Mouse (Mus musculus) myocyte (in vitro differentiated cells): Measurements from ENCODE around the gene Chst12. TPM values are rescaled to one million over a fixed set of nuclear protein-coding genes. Genes with fewer than 3 reads are reported as not detected.

ENCODE experiments used
- H3K27me3 ChIP-seq: one replicate; pipeline ENCODE4 v1.6.1; 2011; ENCODE audit not compliant: control insufficient read depth, insufficient read depth, insufficient read length
- H3K36me3 ChIP-seq: one replicate; pipeline ENCODE4 v1.6.1; 2011; ENCODE audit not compliant: control insufficient read depth, insufficient read depth
- H3K4me2 ChIP-seq: one replicate; pipeline ENCODE4 v1.6.1; 2011; ENCODE audit warnings: low read depth, control low read depth
- H3K4me3 ChIP-seq: one replicate; pipeline ENCODE4 v1.5.1; 2011; ENCODE audit warnings: mild to moderate bottlenecking, control low read depth, moderate library complexity
- H3K79me2 ChIP-seq: one replicate; pipeline ENCODE4 v1.6.1; 2011; ENCODE audit not compliant: control insufficient read depth, insufficient read depth
- H3ac ChIP-seq: one replicate; pipeline ENCODE4 v1.6.1; 2011; ENCODE audit not compliant: control insufficient read depth, insufficient read length
- CEBPB ChIP-seq: IDR thresholded peaks from 2 replicates; pipeline ENCODE4 v1.6.1; 2011; ENCODE audit warnings: mild to moderate bottlenecking, moderate library complexity; ENCODE audit not compliant: poor library complexity, insufficient read depth, severe bottlenecking
- E2F4 ChIP-seq: IDR thresholded peaks from one replicate; pipeline ENCODE4 v1.6.1; 2011; ENCODE audit warnings: mild to moderate bottlenecking, control low read depth, moderate library complexity; ENCODE audit not compliant: insufficient read depth
- MAX ChIP-seq: IDR thresholded peaks from one replicate; pipeline ENCODE4 v1.6.1; 2011; ENCODE audit warnings: low read depth, mild to moderate bottlenecking, control low read depth
- MYOD1 ChIP-seq, 3 experiments: IDR thresholded peaks; one replicate each; pipeline ENCODE4 v1.6.1; 2011; ENCODE audit warnings: control low read depth in 2 of 3, low read depth in 2 of 3, mild to moderate bottlenecking in 2 of 3, moderate library complexity in 1 of 3; ENCODE audit not compliant: insufficient read length in 2 of 3, control insufficient read depth in 1 of 3
- MYOG ChIP-seq, 3 experiments: IDR thresholded peaks; one replicate each; pipeline ENCODE4 v1.6.1; 2011; ENCODE audit warnings: control low read depth in 2 of 3, low read depth in 2 of 3, mild to moderate bottlenecking in 2 of 3; ENCODE audit not compliant: insufficient read length in 2 of 3, control insufficient read depth in 1 of 3, insufficient read depth in 1 of 3
- POLR2A ChIP-seq: IDR thresholded peaks from one replicate; pipeline ENCODE4 v1.6.1; 2011; ENCODE audit warnings: low read depth, mild to moderate bottlenecking, control low read depth, moderate library complexity; ENCODE audit not compliant: insufficient read length
- POLR2AphosphoS2 ChIP-seq: IDR thresholded peaks from one replicate; pipeline ENCODE4 v1.6.1; 2011; ENCODE audit warnings: low read depth, control low read depth; ENCODE audit not compliant: insufficient read length
- REST ChIP-seq: IDR thresholded peaks from one replicate; pipeline ENCODE4 v1.6.1; 2011; ENCODE audit warnings: mild to moderate bottlenecking, control low read depth, moderate library complexity; ENCODE audit not compliant: insufficient read depth, insufficient read length
- SRF ChIP-seq: IDR thresholded peaks from one replicate; pipeline ENCODE4 v1.6.1; 2011; ENCODE audit warnings: low read depth; ENCODE audit not compliant: control insufficient read depth, insufficient read length
- TCF12 ChIP-seq: IDR thresholded peaks from one replicate; pipeline ENCODE4 v1.6.1; 2011; ENCODE audit warnings: mild to moderate bottlenecking, control low read depth; ENCODE audit not compliant: poor library complexity, insufficient read depth, severe bottlenecking
- TCF3 ChIP-seq: IDR thresholded peaks from one replicate; pipeline ENCODE4 v1.6.1; 2011; ENCODE audit warnings: low read depth, control low read depth; ENCODE audit not compliant: insufficient read length
- USF1 ChIP-seq: IDR thresholded peaks from one replicate; pipeline ENCODE4 v1.6.1; 2011; ENCODE audit warnings: low read depth, mild to moderate bottlenecking, control low read depth, moderate library complexity
- polyA plus RNA-seq: library from polyadenylated mRNA; unstranded; fragments of >200 nt; fragmentation: generic; extraction: Trizol; gene quantifications from one replicate; pipeline ENCODE4 v1.2.1, GENCODE M21; 2012; ENCODE audit warnings: missing spikeins

Chst12 gene
- polyA plus RNA-seq, 1 experiment = 9.0 TPM

DNA sequence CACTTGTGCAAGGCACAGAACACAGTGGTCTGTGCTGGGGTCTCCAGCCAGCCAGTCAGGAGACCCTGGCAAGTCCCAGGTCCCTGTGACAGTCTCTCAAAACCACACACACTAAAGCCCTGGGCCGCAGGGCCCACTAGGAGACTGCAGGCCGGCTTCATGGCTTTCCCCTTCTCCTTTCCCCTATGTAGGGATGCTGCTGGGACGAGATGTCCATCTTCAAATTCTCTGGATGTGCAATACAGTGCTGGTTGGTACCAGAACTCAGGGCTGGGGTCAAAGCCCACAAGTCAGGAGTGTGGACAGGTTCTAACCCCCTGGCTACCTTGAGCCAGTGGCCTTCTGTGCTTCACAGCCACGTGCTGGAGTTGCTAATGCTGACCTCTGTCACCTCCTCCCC lies 60.9 kb downstream of the Chst12 start:
- no peak overlapping the region for H3K4me2 ChIP-seq
- H3K79me2 ChIP-seq = no peaks in the 10 kb centered on the region
- H3K27me3 ChIP-seq = peaks cover 15% of the 10 kb centered on the region
- H3K36me3 ChIP-seq = no peaks in the 10 kb centered on the region
- no peak overlapping the region for H3ac ChIP-seq
- H3K4me3 ChIP-seq = no peak overlapping the region
- no peak for TF ChIP-seq CEBPB
- no peak for TF ChIP-seq REST
- TF ChIP-seq POLR2AphosphoS2 = no peak
- TF ChIP-seq TCF12 = no peak
- no peak for TF ChIP-seq E2F4
- TF ChIP-seq MYOD1 (IDR thresholded peaks at IDR 0.05; ENCODE audit: control insufficient read depth in 1 of 3, insufficient read length in 2 of 3, low read depth in 2 of 3) = no peak
- no peak for TF ChIP-seq USF1
- TF ChIP-seq MAX = no peak
- no peak for TF ChIP-seq SRF
- no peak for TF ChIP-seq MYOG (IDR thresholded peaks at IDR 0.05; ENCODE audit: control insufficient read depth in 1 of 3, insufficient read depth in 1 of 3, insufficient read length in 2 of 3, low read depth in 2 of 3)
- no peak for TF ChIP-seq POLR2A
- TF ChIP-seq TCF3 = no peak

DNA sequence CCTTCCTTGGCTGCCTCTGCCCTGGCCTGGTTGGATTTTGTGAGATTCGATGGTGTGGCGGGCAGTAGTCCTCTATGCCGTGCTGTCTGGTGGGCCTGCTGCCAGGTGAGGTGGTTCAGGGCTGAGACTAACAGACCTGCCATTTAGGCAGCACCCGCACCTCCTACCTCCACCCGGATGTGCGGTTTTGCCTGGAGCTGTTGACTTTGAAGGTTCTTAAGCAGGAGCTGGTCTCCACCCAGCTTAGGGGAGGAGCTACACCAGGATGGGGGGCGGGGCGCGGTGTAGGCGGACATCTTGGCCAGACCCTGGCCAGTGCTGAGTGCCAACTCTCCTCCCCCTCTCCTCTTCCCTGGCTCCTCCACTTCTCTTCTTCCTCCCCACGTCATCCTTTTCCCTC lies 62.0 kb downstream of the Chst12 start:
- Histone ChIP-seq H3K27me3 (peaks cover 15% of the 10 kb centered on the region), H3K79me2 (no peaks in the 10 kb centered on the region), H3ac (no peak overlapping the region), H3K4me2 (no peak overlapping the region), H3K4me3 (no peak overlapping the region), H3K36me3 (no peaks in the 10 kb centered on the region)
- no peak for TF ChIP-seq USF1
- no peak for TF ChIP-seq POLR2A
- no peak for TF ChIP-seq MAX
- TF ChIP-seq CEBPB = no peak
- TF ChIP-seq REST = no peak
- TF ChIP-seq TCF12 = no peak
- TF ChIP-seq MYOG (IDR thresholded peaks at IDR 0.05; ENCODE audit: control insufficient read depth in 1 of 3, insufficient read depth in 1 of 3, insufficient read length in 2 of 3, low read depth in 2 of 3) = no peak
- no peak for TF ChIP-seq SRF

DNA sequence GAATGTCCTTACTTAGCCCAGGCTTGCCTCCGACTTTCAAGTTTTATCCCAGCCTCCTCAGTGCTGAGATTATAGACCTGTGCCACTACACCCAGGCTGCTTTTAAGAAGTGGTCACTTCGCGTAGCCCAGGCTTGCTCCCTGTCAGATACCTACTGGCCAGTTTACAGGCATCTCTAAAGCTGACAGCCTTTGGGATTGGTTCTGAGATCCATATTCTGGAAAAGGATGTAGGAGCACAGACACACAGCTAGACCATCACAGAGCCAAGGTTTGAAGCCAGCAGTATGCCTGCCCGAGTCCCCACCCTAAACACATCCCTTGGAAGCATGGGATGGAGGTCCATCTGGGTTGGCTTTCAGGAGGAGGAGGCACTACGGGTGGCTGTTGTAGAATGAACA lies 62.4 kb downstream of the Chst12 start:
- Histone ChIP-seq H3K36me3 (no peaks in the 10 kb centered on the region), H3ac (no peak overlapping the region), H3K4me3 (no peak overlapping the region), H3K79me2 (no peaks in the 10 kb centered on the region), H3K4me2 (no peak overlapping the region), H3K27me3 (peaks cover 10% of the 10 kb centered on the region)
- TF ChIP-seq E2F4 (no peak), SRF (no peak), MAX (no peak), TCF12 (no peak), POLR2AphosphoS2 (no peak), REST (no peak), MYOG (IDR thresholded peaks at IDR 0.05; ENCODE audit: control insufficient read depth in 1 of 3, insufficient read depth in 1 of 3, insufficient read length in 2 of 3, low read depth in 2 of 3) (no peak), POLR2A (no peak), TCF3 (no peak), MYOD1 (IDR thresholded peaks at IDR 0.05; ENCODE audit: control insufficient read depth in 1 of 3, insufficient read length in 2 of 3, low read depth in 2 of 3) (no peak), CEBPB (no peak), USF1 (no peak)

DNA sequence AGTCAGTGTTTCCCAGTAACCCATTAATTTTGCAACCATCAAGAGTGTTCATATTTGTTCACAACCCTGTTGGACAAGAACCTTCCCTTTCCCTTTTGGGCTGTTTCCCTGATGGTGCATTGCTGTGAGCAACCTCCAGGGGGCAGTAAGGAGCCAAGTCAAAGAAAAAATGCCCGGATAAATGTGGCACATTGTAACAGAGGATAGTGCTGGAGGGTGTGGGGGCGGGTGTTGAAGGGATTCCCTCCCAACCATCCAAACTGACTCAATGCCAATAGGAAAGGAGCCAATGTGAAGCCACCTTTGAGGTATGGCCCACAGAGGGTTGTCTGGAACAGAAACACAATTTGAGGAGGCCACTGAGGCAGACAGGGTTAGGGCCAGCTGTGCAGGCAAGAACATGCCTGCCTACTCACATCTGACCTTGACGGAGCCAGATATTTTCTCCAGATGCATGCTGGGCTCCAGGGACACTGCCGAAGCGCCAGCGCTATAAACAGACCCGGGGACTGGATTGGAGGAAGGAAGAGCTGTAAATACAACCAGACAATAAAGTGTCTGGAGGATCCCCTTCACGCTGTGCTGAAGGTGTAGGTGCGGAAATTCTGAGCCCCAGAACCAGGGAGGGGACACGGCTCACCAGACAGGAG lies 63.1 kb downstream of the Chst12 start:
- H3K4me2 ChIP-seq = no peak overlapping the region
- no peak overlapping the region for H3K4me3 ChIP-seq
- H3K36me3 ChIP-seq = no peaks in the 10 kb centered on the region
- H3K27me3 ChIP-seq = peaks cover 3% of the 10 kb centered on the region
- TF ChIP-seq POLR2AphosphoS2 = no peak
- no peak for TF ChIP-seq MYOD1 (IDR thresholded peaks at IDR 0.05; ENCODE audit: control insufficient read depth in 1 of 3, insufficient read length in 2 of 3, low read depth in 2 of 3)
- TF ChIP-seq POLR2A = no peak
- no peak for TF ChIP-seq SRF
- TF ChIP-seq CEBPB = no peak
- no peak for TF ChIP-seq REST
- no peak for TF ChIP-seq MYOG (IDR thresholded peaks at IDR 0.05; ENCODE audit: control insufficient read depth in 1 of 3, insufficient read depth in 1 of 3, insufficient read length in 2 of 3, low read depth in 2 of 3)
- TF ChIP-seq MAX = no peak
- no peak for TF ChIP-seq TCF12
- TF ChIP-seq E2F4 = no peak
- TF ChIP-seq TCF3 = no peak
- no peak for TF ChIP-seq USF1
- no peak overlapping the region for H3ac ChIP-seq
- H3K79me2 ChIP-seq = no peaks in the 10 kb centered on the region

DNA sequence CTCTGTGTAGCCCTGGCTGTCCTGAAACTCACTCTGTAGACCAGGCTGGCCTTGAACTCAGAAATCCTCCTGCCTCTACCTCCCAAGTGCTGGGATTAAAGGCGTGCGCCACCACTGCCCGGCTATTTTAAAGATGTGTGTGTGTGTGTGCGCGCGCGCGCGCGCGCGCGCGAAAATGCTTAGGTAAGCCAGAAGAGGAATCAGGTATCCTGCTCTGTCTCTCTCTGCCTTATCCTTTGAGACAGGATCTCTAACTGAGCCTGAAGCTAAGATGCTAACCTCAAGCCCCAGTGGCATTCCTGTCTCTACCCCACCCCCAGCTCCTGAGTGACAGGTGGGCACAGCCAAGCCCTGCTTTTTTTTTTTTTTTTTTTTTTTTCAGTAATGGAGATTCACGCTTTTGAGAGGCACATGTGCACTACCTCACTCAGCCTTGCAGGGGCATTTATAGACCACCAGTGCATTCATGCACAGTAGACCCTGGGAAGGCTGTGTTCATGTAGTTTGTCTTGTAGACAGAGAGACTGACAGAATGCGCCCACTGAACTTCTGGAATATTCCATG lies 63.8 kb downstream of the Chst12 start:
- H3K79me2 ChIP-seq = no peaks in the 10 kb centered on the region
- H3K4me2 ChIP-seq = no peak overlapping the region
- no peak overlapping the region for H3K4me3 ChIP-seq
- no peak overlapping the region for H3ac ChIP-seq
- no peaks in the 10 kb centered on the region for H3K36me3 ChIP-seq
- no peak for TF ChIP-seq POLR2A
- no peak for TF ChIP-seq CEBPB
- TF ChIP-seq TCF12 = no peak
- TF ChIP-seq POLR2AphosphoS2 = no peak
- no peak for TF ChIP-seq SRF
- no peak for TF ChIP-seq TCF3
- TF ChIP-seq MYOD1 (IDR thresholded peaks at IDR 0.05; ENCODE audit: control insufficient read depth in 1 of 3, insufficient read length in 2 of 3, low read depth in 2 of 3) = no peak
- no peak for TF ChIP-seq USF1
- no peak for TF ChIP-seq REST
- no peak for TF ChIP-seq MYOG (IDR thresholded peaks at IDR 0.05; ENCODE audit: control insufficient read depth in 1 of 3, insufficient read depth in 1 of 3, insufficient read length in 2 of 3, low read depth in 2 of 3)
- TF ChIP-seq MAX = no peak
- no peak for TF ChIP-seq E2F4
- no peaks in the 10 kb centered on the region for H3K27me3 ChIP-seq
